Mouse (Mus musculus) cortical plate, adult 2 months (tissue): ENCODE measurements around the gene Slc16a9.

Experiments used
- CTCF ChIP-seq: fragments of 200-500 bp; IDR thresholded peaks from 2 replicates; pipeline ENCODE4 v1.5.1; 2011; ENCODE audit warnings: mild to moderate bottlenecking, control low read depth, low read length; ENCODE audit not compliant: insufficient read depth; ENCODE audit errors: extremely low read depth
- POLR2A ChIP-seq: fragments of 200-500 bp; IDR thresholded peaks from 2 replicates; pipeline ENCODE4 v1.6.1; 2011; ENCODE audit warnings: mild to moderate bottlenecking, low read length, control low read depth; ENCODE audit not compliant: insufficient read depth; ENCODE audit errors: extremely low read depth

GRCm38 (mm10) chr10:70200889-70201500 lies 43.9 kb upstream of the Slc16a9 start:
- no peak for TF ChIP-seq CTCF
- TF ChIP-seq POLR2A, result no peak
